Mouse (Mus musculus): ENCODE measurements around the gene Ppard. TPM values are rescaled to one million over a fixed set of nuclear protein-coding genes. Genes with fewer than 3 reads are reported as not detected.
"Not testable (repeated sequence)": the region's sequence is repeated elsewhere in the genome, so short reads cannot be mapped to it uniquely, and the experiment has no call there.

Gene Ppard
- polyA plus RNA-seq, 1 experiment = 24.2 TPM

DNA sequence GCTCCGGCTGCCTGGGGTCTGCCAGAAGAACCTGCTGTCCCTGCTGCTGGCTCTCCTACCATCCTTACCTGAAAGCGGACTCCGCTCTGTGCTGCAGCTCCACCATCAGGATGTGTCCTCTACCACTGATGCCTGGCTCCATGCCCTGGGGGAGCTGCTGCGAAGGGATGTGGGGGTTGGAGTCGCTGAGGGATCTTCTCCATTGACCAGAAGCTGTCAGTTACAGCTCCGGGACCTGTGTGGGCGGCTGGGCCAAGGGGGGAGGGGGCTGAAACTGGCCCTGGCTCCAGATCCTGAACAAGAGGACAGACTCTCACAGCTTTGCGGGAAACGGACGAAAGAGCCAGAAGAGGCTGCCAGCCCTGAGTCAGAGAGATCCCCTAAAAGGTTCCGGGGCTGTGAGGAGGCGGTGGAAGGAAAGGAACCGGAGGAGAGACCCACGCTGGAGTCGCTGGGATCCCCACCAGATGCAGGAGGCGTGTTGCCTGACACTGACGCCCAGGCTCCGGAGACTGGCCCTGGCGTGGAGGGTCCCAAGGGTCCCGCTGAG is 83.2 kb downstream of the Ppard start:
- H3K4me1 ChIP-seq (ENCODE audit: control insufficient read depth, insufficient read depth, low read length) = peaks cover 5% of the 10 kb centered on the region
- no peak for TF ChIP-seq CTCF (IDR thresholded peaks at IDR 0.05; ENCODE audit: extremely low read depth, insufficient read depth, low read length)
- no peak for TF ChIP-seq POLR2A (IDR thresholded peaks at IDR 0.05; ENCODE audit: extremely low read depth, insufficient read depth, low read length)
- H3K27ac ChIP-seq (ENCODE audit: insufficient read depth, low read length) = no peak overlapping the region
- no peak overlapping the region for H3K4me3 ChIP-seq (ENCODE audit: insufficient read depth, low read length)

DNA sequence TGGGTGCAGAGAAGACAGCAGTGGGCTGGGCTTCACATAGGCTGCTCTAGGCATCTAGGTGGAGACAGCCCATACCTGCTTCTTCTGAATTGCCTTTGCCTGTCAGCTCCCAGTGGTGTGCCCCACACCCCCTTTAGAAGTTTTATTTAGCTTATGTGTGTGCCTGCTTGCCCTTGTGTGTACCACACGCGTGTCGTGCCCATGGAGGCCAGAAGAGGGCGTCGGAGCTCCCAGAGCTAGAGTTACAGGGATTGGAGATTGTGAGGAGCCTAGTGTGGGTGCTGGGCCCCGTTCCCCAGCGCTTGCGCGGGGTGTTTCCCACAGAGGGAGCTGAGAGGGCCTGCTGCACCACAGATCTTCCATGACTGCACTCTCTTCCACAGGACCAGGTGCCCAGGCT is 84.0 kb downstream of the Ppard start:
- Histone ChIP-seq H3K4me1 (ENCODE audit: control insufficient read depth, insufficient read depth, low read length) (peaks cover 5% of the 10 kb centered on the region), H3K27ac (ENCODE audit: insufficient read depth, low read length) (no peak overlapping the region), H3K4me3 (ENCODE audit: insufficient read depth, low read length) (no peak overlapping the region)
- TF ChIP-seq POLR2A (IDR thresholded peaks at IDR 0.05; ENCODE audit: extremely low read depth, insufficient read depth, low read length) (no peak), CTCF (IDR thresholded peaks at IDR 0.05; ENCODE audit: extremely low read depth, insufficient read depth, low read length) (no peak)

DNA sequence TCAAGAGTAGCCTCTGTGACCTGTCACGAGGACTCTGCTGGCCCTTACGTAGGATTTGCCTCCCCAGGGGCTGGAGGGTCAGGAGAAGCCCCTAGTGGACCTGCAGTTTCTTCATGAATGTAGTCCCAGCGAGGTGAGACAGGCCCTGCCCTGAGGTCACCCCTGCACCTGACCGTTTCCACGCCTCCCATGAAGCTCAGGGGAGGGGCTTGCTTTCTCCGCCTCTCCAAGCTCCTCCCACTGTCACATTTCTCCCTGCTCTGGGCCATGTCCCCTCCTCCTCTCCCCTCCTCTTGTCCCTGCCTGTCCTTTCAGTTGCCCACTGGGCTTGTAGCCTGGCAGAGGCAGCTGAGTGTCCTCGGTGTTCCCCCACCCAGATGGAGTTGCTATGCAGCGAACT is 84.6 kb downstream of the Ppard start:
- no peak overlapping the region for H3K27ac ChIP-seq (ENCODE audit: insufficient read depth, low read length)
- H3K4me3 ChIP-seq (ENCODE audit: insufficient read depth, low read length) = no peak overlapping the region
- no peak for TF ChIP-seq POLR2A (IDR thresholded peaks at IDR 0.05; ENCODE audit: extremely low read depth, insufficient read depth, low read length)
- no peak for TF ChIP-seq CTCF (IDR thresholded peaks at IDR 0.05; ENCODE audit: extremely low read depth, insufficient read depth, low read length)
- H3K4me1 ChIP-seq (ENCODE audit: control insufficient read depth, insufficient read depth, low read length) = peaks cover 5% of the 10 kb centered on the region

DNA sequence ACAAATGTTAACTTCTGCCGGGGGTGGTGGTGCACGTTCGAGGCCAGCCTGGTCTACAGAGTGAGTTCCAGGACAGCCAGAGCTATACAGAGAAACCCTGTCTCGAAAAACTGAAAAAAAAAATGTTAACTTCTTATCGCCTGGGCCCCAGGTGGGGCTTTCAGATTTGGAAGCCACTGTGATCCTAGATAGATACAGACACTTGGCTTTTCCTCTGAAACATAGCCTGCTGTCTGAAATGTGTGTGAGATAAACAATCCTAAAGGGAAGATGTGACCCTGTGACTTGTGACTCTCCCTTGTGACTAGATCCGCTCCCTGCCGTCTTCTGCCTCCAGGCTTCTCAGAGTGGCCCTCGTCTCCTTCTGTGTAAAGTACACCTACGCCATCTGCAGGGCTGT is 85.2 kb downstream of the Ppard start:
- no peak overlapping the region for H3K27ac ChIP-seq (ENCODE audit: insufficient read depth, low read length)
- peaks cover 5% of the 10 kb centered on the region for H3K4me1 ChIP-seq (ENCODE audit: control insufficient read depth, insufficient read depth, low read length)
- TF ChIP-seq POLR2A (IDR thresholded peaks at IDR 0.05; ENCODE audit: extremely low read depth, insufficient read depth, low read length) (no peak), CTCF (IDR thresholded peaks at IDR 0.05; ENCODE audit: extremely low read depth, insufficient read depth, low read length) (no peak)
- no peak overlapping the region for H3K4me3 ChIP-seq (ENCODE audit: insufficient read depth, low read length)

DNA sequence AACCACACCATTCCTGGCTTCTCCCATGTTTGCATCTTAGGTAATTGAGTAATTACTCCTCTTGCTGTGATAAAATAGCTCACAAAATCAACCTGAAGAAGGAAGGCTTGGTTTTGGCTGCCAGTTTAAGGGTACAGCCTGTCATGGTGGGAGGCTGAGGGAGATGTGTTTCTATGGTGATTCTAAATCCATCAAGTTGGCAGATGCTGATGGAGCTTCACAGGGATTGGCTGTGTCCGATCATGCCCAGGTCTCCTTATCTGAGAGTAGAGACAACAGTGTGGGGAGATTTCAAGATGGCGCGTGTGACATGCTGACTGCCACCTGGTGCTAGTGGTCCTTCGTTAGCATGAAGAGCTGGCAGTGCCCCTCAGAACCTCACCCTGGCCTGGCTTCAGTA is 89.2 kb downstream of the Ppard start:
- no peaks in the 10 kb centered on the region for H3K4me1 ChIP-seq (ENCODE audit: control insufficient read depth, insufficient read depth, low read length)
- H3K4me3 ChIP-seq (ENCODE audit: insufficient read depth, low read length) = no peak overlapping the region
- no peak overlapping the region for H3K27ac ChIP-seq (ENCODE audit: insufficient read depth, low read length)
- TF ChIP-seq CTCF (IDR thresholded peaks at IDR 0.05; ENCODE audit: extremely low read depth, insufficient read depth, low read length) = no peak
- no peak for TF ChIP-seq POLR2A (IDR thresholded peaks at IDR 0.05; ENCODE audit: extremely low read depth, insufficient read depth, low read length)

DNA sequence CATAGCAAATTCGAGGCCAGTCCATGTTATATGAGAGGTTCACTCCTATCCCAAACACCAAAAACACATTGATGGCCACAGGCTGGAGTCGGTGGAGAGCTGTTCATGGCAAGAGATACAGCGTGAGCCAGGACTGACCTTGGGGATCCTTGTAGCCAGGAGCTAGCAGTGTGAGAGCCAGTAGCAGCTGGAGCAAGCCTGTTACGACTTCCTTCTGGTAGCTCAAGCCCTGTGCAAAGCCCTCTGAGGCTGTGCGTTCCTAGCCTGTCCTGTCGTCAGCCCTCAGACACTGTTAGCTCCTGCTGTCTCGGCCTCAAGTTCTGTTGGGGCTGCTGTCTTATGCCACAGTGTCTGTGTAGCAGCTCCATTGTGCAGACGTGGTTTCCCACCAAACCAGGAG is 91.3 kb downstream of the Ppard start:
- H3K4me1 ChIP-seq (ENCODE audit: control insufficient read depth, insufficient read depth, low read length) = peaks cover 4% of the 10 kb centered on the region
- H3K4me3 ChIP-seq (ENCODE audit: insufficient read depth, low read length) = no peak overlapping the region
- TF ChIP-seq CTCF (IDR thresholded peaks at IDR 0.05; ENCODE audit: extremely low read depth, insufficient read depth, low read length) (no peak), POLR2A (IDR thresholded peaks at IDR 0.05; ENCODE audit: extremely low read depth, insufficient read depth, low read length) (no peak)
- H3K27ac ChIP-seq (ENCODE audit: insufficient read depth, low read length) = no peak overlapping the region

DNA sequence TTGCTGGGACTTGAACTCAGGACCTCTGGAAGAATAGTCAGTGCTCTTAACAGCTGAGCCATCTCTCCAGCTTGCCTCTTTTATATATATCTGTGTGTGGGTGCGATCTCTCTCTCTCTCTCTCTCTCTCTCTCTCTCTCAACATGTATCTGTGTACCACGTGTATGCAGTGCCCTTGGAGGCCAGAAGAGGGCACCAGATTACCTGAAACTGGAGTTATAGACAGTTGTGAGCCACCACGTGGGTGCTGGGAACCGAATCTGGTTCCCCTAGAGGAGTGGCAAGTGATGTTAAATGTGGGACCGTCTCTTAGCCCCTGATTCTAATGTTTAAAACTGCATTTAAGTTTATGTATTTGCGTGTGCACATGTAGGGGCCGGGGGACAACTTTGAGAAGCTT is 91.9 kb downstream of the Ppard start:
- H3K4me3 ChIP-seq (ENCODE audit: insufficient read depth, low read length); H3K4me1 ChIP-seq (ENCODE audit: control insufficient read depth, insufficient read depth, low read length); H3K27ac ChIP-seq (ENCODE audit: insufficient read depth, low read length): not testable (repeated sequence)

DNA sequence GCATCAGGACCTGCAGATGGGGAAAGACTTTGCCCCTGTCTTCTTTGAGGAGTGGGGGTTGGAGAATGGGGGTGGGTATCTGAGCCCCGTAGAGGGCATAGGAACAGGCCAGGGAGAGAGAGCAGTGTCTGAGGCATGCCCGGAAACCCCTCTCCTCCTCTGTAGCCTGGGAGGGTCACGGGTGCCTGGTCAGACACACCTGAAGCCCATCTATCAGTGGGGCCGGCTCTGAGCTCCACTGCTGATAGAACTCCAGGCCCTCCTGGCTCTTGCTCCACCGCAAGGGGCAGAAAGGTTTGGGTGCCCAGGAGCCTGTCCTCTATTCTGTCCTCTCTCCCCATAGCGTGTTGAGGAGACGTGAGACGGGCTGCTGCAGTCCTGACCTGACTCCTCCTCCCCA is 93.3 kb downstream of the Ppard start:
- no peak overlapping the region for H3K27ac ChIP-seq (ENCODE audit: insufficient read depth, low read length)
- TF ChIP-seq CTCF (IDR thresholded peaks at IDR 0.05; ENCODE audit: extremely low read depth, insufficient read depth, low read length) (no peak), POLR2A (IDR thresholded peaks at IDR 0.05; ENCODE audit: extremely low read depth, insufficient read depth, low read length) (no peak)

DNA sequence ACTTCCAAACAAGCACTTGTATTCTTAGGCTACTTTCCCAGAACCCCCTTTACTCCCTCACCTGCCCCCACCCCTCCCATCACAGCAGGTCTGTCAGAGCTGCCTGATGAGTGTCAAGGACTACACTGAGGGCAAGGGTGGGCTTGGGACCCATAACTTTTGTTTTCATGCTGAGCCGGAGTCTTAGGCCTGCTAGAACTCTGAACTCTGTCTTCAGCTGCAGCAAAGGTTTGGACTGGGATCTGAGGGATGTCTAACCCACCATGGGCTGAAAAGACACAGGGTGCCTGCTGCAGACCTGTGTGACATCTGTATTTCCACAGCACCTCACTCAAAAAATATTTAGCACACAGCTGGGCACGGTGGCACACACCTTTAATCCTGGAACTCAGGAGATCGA is 94.5 kb downstream of the Ppard start:
- Histone ChIP-seq H3K4me3 (ENCODE audit: insufficient read depth, low read length) (no peak overlapping the region), H3K4me1 (ENCODE audit: control insufficient read depth, insufficient read depth, low read length) (peaks cover 4% of the 10 kb centered on the region), H3K27ac (ENCODE audit: insufficient read depth, low read length) (no peak overlapping the region)
- TF ChIP-seq POLR2A (IDR thresholded peaks at IDR 0.05; ENCODE audit: extremely low read depth, insufficient read depth, low read length) (no peak), CTCF (IDR thresholded peaks at IDR 0.05; ENCODE audit: extremely low read depth, insufficient read depth, low read length) (no peak)

More for the DNA sequence above, 93.3 kb downstream of the Ppard start:
- peaks cover 4% of the 10 kb centered on the region for H3K4me1 ChIP-seq (ENCODE audit: control insufficient read depth, insufficient read depth, low read length)
- H3K4me3 ChIP-seq (ENCODE audit: insufficient read depth, low read length) = no peak overlapping the region

DNA sequence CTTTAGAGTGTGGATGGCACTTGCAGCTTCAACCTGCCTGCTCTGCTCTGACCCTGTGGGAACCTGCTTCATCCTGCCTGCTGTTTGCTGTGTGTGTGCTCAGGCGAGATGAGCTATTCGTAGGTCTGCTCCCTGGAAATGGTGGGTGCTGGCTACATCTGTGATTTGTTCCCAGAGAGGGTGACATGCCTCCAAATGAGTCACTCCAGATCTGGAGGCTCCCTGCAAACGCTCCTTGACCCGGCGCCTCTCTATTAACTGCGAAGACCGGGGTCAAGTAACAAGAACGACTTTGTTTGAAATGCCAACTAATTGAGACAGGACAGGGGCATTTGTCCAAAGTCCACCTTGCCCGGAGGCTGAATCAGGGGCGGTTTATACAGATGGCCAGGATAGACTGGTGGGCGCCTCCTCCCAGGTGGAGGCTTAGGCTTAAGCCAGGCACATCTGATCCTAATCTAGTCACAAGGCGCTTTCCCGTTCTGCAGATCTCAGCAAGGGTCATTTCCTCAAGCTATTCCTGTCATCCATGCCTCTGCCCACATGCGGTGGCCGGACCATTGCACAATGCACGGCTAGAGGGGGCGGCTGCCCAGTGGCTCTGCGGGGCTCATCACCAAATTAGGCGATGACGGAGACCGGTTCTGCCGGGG is 95.3 kb downstream of the Ppard start:
- Histone ChIP-seq H3K4me3 (ENCODE audit: insufficient read depth, low read length) (peak overlapping the region; percentile 74), H3K27ac (ENCODE audit: insufficient read depth, low read length) (peak overlapping the region; percentile 88), H3K4me1 (ENCODE audit: control insufficient read depth, insufficient read depth, low read length) (peaks cover 4% of the 10 kb centered on the region)
- no peak for TF ChIP-seq CTCF (IDR thresholded peaks at IDR 0.05; ENCODE audit: extremely low read depth, insufficient read depth, low read length)
- peak; percentile 25; the same call in 1 of the 2 replicates for TF ChIP-seq POLR2A (IDR thresholded peaks at IDR 0.05; ENCODE audit: extremely low read depth, insufficient read depth, low read length)

Measured in cortical plate, adult 2 months (tissue).